Comparison of ENCODE assay signal across 27 mouse cellular contexts in the genomic region with DNA sequence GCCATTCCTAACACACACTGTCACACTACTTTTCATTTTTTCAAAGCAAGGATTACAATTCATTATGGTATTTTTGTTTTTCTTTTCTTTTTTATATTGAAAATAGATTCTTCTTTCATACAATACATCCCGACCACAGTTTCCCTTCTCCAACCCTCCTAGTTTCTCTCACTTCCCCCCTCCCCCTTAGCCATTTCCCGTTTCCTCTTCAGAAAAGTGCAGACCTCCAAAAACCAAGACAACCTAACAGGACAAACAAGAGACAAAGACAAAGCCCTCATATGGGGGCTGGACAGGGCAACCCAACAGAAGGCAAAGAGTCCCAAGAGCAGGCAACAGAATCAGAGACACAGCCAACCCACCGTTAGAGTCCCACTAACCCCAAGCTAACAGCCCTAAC.
"Had no signal": no experiment of that assay in that cellular context is flagged by ENCODE, and none has a peak within 500 bp of the region (broad histone marks: within the 10 kb centered on the region; RNA-seq: fewer than 3 reads in every experiment).

No protein-coding gene starts in this region.

- H3K4me2 ChIP-seq: heart, embryonic 11.5 days; heart, embryonic 13.5 days; heart, embryonic 15.5 days; hindbrain, embryonic 13.5 days; hindbrain, embryonic 15.5 days; kidney, embryonic 15.5 days; limb, embryonic 12.5 days; liver, embryonic 11.5 days; liver, embryonic 13.5 days had no signal

- DNase-seq: gastrocnemius, adult 2 months; gastrocnemius, postnatal 10 days; gastrocnemius, postnatal 25 days; heart, adult 2 months; heart, postnatal 14 days; heart, postnatal 36 days; kidney, adult 11 months; kidney, adult 2 months; kidney, adult 9 months; kidney, postnatal 14 days; kidney, postnatal 4 days; liver; liver, embryonic 13.5 days had no signal

- H3K9me3 ChIP-seq: heart, embryonic 13.5 days; heart, embryonic 15.5 days; hindbrain, embryonic 13.5 days; hindbrain, embryonic 15.5 days; kidney, embryonic 15.5 days; limb, embryonic 10.5 days; limb, embryonic 12.5 days; liver, embryonic 13.5 days had no signal

- H3K9ac ChIP-seq: heart, embryonic 13.5 days; heart, embryonic 15.5 days; hindbrain, embryonic 13.5 days; hindbrain, embryonic 15.5 days; kidney, embryonic 15.5 days; limb, embryonic 12.5 days; liver, embryonic 13.5 days had no signal

- H3K4me1 ChIP-seq: heart, embryonic 13.5 days; heart, embryonic 15.5 days; hindbrain, embryonic 13.5 days; hindbrain, embryonic 15.5 days; kidney, embryonic 15.5 days; limb, embryonic 10.5 days; limb, embryonic 12.5 days; liver, embryonic 13.5 days had no signal

- H3K4me3 ChIP-seq: gastrocnemius, adult 2 months; heart, adult 2 months; heart, embryonic 13.5 days; heart, embryonic 15.5 days; hindbrain, embryonic 13.5 days; hindbrain, embryonic 15.5 days; kidney, embryonic 15.5 days; layer of hippocampus, adult 2 months; left cerebral cortex, adult 2 months; limb, embryonic 10.5 days; limb, embryonic 12.5 days; liver, embryonic 13.5 days had no signal

- ATAC-seq: hindbrain, postnatal 0 days; intestine, embryonic 16.5 days had no signal

- H3K27me3 ChIP-seq: heart, embryonic 13.5 days; heart, embryonic 15.5 days; hindbrain, embryonic 13.5 days; hindbrain, embryonic 15.5 days; kidney, embryonic 15.5 days; limb, embryonic 12.5 days; liver, embryonic 13.5 days had no signal

- H3K27ac ChIP-seq: gastrocnemius, adult 2 months; heart, adult 2 months; heart, embryonic 13.5 days; heart, embryonic 15.5 days; hindbrain, embryonic 13.5 days; hindbrain, embryonic 15.5 days; hindbrain, postnatal 0 days; kidney, embryonic 15.5 days; kidney, postnatal 0 days; layer of hippocampus, adult 2 months; left cerebral cortex, adult 2 months; limb, embryonic 10.5 days; limb, embryonic 12.5 days; liver, embryonic 13.5 days had no signal
